Mouse (Mus musculus) left cerebral cortex, adult 9 months (tissue): ENCODE results near the gene Slc30a2.
"Not testable (repeated sequence)": the region's sequence is repeated elsewhere in the genome, so short reads cannot be mapped to it uniquely, and the experiment has no call there.

Experiments used
- DNase-seq, 2 experiments: peaks; one replicate each; pipeline ENCODE4 v3.0.0; 2022; ENCODE audit warnings: low spot score in 2 of 2

The Slc30a2 gene

DNA sequence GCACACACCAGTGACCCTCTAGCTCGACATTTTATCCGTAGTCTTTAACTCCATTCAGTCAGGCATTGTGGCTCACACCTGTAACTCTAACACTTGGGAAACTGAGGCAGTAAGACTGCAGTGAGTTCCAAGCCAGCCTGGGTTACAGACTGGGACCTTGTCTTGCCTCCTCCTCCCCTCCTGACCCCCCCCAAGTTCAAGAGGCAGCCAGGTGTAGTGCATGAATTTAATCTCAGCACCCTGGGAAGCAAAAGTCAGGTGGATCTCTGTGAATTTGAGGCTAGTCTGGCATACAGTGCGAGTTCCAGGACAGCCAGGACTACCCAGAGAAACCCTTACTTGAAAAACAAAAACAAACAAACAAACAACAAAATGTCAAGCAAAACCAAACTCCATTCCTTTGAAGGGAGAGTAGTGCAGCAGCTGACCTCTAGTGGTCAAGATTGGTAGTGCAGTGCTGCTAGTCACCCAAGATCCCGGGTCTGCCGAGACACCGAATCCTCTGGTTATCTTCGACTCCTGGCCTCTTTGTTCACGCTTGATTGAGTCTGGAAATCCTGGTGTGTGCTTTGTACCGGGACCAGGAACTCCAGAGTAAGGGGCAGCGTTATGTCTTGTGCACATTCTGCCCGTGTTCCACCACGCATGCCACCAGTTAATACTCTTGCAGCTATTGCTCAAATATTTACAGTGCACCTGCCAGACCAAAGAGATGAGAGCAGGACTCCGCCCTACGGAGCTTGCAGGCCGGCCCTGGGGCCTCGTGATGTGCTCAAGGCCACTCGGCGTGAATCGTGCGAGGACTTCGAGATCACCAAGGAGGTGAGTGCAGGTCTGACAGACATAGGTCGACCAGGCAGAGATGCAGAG, 13.8 kb downstream of the Slc30a2 start:
- peak in 1 of 2 experiments; percentile 82 for DNase-seq

GRCm38 (mm10) chr4:134357461-134357771, 14.4 kb downstream of the Slc30a2 start:
- no peak for DNase-seq

GRCm38 (mm10) chr4:134359649-134360048, 16.7 kb downstream of the Slc30a2 start:
- DNase-seq, result no peak

DNA sequence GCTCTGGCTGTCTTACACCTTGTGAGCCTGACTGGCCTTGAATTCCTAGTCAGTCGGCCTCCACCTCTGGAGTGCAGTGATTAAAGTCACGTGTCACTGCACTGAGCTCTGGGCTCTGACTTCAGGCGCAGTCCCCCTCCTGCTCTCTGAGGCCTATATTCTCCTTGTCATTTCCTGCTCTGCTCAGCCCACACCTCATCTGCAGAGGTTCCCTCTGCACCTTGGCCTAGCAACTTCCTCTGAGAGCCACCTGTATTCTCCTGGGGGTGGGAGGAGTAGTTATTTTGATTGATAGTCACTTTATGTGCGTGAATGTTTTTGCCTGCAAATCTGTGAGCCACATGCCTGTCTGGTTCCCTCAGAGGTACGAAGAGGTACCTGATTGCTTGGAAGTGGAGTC, 18.2 kb downstream of the Slc30a2 start:
- DNase-seq, result no peak

GRCm38 (mm10) chr4:134362124-134362523, 19.1 kb downstream of the Slc30a2 start:
- DNase-seq, result no peak

- no peak for DNase-seq
Measured at GRCm38 (mm10) chr4:134362586-134362985, 19.6 kb downstream of the Slc30a2 start.

DNA sequence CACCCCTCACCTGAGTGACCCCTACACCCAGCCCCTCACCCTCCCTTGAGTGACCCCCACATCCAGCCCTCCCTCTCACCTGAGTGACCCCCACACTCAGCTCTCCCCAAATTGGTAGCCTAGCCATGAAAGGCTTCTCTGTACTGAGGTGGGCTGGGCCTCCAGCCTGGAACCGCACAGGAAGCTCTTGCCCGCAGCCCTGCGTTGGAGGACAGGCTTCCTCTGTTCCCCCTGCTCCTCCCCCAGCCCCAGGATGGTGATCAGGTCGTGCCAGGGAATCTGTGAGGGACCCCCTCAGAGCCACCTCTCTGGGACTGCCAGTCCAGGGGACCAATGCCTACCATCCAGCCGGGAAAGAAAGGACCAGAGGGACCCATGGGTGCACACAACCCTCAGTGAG, 22.3 kb downstream of the Slc30a2 start:
- no peak for DNase-seq

DNA sequence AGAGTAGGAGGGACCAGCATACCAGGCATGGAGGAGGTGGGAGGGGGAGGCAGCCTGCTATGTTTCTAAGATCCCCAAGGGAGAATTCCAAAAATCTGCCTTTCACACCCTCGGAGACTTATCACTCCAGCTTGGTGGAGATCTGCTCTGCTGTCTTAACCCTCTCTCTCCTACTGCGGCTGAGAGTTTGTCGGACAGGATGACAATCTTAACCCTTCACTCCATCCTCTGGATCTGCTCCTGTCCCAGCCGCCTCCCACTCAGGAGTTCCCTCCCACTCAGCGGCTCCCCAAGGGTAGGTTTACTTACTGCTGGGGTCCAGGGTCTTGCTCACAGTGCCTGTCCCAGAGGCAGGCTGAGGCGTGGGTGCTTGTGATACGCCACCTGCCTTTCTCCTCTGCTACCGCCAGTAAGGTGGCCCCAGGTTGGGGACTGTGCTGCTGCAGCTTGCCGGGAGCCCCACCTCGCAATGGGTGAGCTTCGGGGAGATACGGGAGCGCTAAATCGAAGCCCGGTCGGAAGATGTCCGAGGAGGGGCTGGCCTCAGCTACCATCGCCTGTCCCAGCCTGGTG, 27.8 kb downstream of the Slc30a2 start:
- DNase-seq, result peak; percentile 73 to 87

DNA sequence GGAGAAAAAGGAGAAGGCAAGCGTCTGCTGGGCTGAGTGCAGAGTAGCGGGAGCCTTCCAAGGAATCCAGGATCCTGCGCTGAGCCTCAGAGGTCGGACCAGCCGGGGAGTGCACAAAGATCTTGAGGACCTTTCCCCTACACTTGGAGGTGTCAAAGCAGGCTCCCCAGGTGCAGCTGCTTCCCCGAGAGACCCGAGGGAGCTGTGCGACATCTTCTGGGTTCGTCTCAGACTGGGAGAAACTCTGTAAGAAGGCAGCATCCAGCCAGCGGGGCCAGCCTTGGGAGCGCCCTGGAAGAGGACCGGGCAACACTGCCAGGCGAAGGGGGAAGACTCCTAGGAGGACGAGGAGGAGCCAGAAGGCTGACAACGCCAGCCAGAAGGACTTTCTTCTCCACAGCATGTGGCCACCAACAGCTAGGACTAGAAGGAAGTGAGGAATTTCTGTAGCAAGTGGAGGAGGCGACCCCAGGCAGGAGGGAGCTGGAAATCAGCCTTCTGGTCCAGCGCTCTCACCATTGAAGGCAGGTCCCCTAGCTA, 28.4 kb downstream of the Slc30a2 start:
- no peak for DNase-seq

GRCm38 (mm10) chr4:134372294-134372747, 29.3 kb downstream of the Slc30a2 start:
- peak in 1 of 2 experiments; percentile 86 for DNase-seq

DNA sequence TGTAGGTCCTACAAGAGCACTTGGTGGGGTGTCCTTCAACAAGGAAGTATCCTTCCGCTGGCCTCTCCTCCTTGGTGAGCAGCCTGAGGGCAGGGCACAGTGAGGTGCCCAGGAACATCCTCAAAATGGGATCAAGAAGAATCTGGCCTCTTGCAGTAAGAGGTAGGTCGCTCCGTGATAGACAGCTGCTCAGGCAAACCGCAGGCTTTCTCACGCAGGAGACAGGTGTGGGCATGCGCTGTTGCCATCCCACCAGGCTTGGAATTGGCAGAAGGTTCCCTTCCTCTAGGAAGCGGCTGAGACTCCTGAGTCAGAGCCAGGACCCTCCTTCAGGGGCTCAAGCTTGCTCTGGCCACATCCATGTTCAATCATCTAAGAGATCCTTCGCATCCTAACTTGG, 30.3 kb downstream of the Slc30a2 start:
- DNase-seq, result no peak

GRCm38 (mm10) chr4:134374306-134374705, 31.3 kb downstream of the Slc30a2 start:
- no peak for DNase-seq

DNA sequence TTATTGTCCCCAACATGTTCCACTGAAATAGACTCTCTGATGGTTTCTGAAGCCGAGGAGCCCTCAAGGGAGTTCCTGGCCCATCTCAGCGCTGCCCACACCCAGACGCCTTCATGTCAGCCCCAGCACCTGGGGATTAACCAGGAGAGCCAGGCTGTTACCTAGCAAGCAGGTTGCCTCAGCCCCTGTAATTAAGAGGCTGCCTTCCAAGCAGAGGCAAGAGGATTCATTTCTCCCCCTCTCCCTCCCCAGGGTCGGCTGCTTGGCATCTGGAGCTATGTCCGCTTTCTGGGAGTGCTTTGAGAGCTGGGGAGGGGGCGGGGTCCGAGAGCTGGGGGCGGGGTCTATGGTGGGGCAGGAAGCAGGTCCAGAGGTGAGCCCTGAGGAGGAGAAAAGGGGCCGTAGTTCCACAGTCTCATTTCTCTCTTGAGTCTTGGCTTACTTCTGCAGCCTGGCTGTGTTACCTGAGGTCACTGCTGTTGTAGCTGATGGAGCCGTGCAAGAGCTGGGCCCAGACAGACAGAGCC, 35.2 kb downstream of the Slc30a2 start:
- no peak for DNase-seq

DNA sequence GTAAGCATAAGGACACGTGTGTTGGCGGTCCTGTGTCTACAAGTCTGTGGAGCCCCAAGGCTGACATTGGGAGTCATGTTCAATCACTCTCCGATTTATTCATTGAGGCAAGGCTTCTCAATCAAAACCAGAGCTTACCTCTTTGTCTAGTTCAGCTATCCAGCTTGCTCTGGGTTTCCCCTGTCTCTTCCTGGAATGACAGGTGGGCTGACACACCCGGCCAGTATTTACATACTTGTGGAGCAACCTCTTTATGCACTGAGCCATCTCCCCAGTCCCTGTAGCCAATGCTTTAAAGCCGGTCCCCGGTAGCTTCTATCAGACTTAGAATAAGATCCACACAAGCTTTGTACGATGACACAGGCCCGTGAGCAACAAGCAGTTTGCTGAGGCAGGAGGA, 36.5 kb downstream of the Slc30a2 start:
- no peak for DNase-seq

- not testable (repeated sequence) for DNase-seq
Measured at GRCm38 (mm10) chr4:134383750-134384149, 40.8 kb downstream of the Slc30a2 start, which contains the start of gene Extl1. Gene Extl1 (minus strand): TSS chr4:134383850.

- DNase-seq, result no peak
Measured at GRCm38 (mm10) chr4:134387268-134387667, 44.3 kb downstream of the Slc30a2 start.

GRCm38 (mm10) chr4:134388397-134388796, 45.4 kb downstream of the Slc30a2 start:
- DNase-seq, result peak in 1 of 2 experiments; percentile 69

- DNase-seq, result no peak
Measured at GRCm38 (mm10) chr4:134391636-134392035, 48.7 kb downstream of the Slc30a2 start.

- DNase-seq, result peak in 1 of 2 experiments; percentile 52
Measured at GRCm38 (mm10) chr4:134392595-134392994, 49.6 kb downstream of the Slc30a2 start.

GRCm38 (mm10) chr4:134393026-134393425, 50.0 kb downstream of the Slc30a2 start:
- DNase-seq, result peak in 1 of 2 experiments; percentile 32

- DNase-seq, result no peak
Measured at GRCm38 (mm10) chr4:134395142-134395541, 52.2 kb downstream of the Slc30a2 start.

DNA sequence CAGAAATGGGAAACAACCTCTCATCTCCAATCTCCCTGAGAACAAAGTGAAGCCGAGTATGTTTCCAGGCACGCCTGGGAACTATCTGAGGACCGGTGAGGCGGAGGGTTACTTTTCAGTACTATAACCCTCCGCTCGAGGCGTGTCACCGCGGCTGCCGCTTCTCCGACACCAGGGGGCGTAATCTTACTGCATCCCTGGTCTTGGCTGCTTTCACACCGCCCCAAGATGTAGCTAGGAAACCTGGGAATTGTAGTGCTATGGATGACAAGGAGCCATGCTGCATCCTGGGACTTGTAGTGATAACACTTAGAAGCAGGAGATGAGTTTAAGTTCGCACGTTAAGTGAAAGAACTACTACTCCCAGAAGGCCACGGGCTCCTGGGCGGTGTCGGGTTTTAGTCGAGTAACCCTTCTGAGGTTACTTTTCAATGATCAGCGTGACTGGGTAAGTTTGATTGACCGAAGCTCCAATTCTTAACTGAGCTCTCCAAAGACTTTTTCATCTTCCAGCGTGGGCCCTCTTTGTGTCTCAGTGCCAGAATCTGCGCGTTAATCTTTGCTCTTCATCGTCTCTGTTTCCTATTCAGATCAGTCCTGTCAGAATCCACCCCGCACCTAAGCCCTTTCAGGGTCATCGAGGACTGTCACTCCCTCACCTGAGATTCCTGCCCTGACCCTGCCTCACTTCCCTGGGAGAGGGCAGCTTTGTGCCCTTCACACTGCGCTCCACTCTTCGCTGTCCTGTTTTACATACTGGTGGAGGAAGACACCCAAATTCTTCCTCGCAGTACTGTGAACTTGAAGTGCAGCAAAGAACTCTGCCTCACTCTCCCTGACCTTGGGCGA, 53.2 kb downstream of the Slc30a2 start, which contains the start of gene Pafah2:
Gene Pafah2, plus strand, starts transcription at position 344 of the 849 bp plus-strand sequence.
- peak; percentile 99 for DNase-seq
